Mouse (Mus musculus) midbrain, embryonic 16.5 days (tissue): ENCODE measurements around the gene Slc8a2. TPM values are rescaled to one million over a fixed set of nuclear protein-coding genes. Genes with fewer than 3 reads are reported as not detected.

Experiments used
- ATAC-seq: fragments of 200-750 bp; cut with Nextera tagmentation; 2 replicates; pipeline ENCODE4 v1.8.0; 2017; ENCODE audit warnings: moderate TSS enrichment
- H3K27ac ChIP-seq: fragments of 300-500 bp; sonication (generic); 2 replicates; pipeline ENCODE4 v1.5.1; 2014; ENCODE audit warnings: mild to moderate bottlenecking, low read length, mixed read lengths
- H3K27me3 ChIP-seq: fragments of 300-500 bp; sonication (generic); 2 replicates; pipeline ENCODE4 v1.6.1; 2014; ENCODE audit warnings: low read depth, low read length, mixed read lengths; ENCODE audit not compliant: control insufficient read depth, insufficient read depth
- H3K36me3 ChIP-seq: fragments of 300-500 bp; sonication (generic); 2 replicates; pipeline ENCODE4 v1.6.1; 2014; ENCODE audit warnings: mild to moderate bottlenecking, low read length, moderate library complexity, mixed read lengths; ENCODE audit not compliant: control insufficient read depth, insufficient read depth
- H3K4me1 ChIP-seq: fragments of 300-500 bp; sonication (generic); 2 replicates; pipeline ENCODE4 v1.6.1; 2014; ENCODE audit warnings: mild to moderate bottlenecking, low read length, mixed read lengths; ENCODE audit not compliant: control insufficient read depth, insufficient read depth
- H3K4me2 ChIP-seq: fragments of 300-500 bp; sonication (generic); 2 replicates; pipeline ENCODE4 v1.6.1; 2014; ENCODE audit warnings: mild to moderate bottlenecking, low read length, mixed read lengths
- H3K4me3 ChIP-seq: fragments of 300-500 bp; sonication (generic); 2 replicates; pipeline ENCODE4 v1.5.1; 2014; ENCODE audit warnings: low read depth, mild to moderate bottlenecking, low read length, moderate library complexity, mixed read lengths
- H3K9ac ChIP-seq: fragments of 300-500 bp; sonication (generic); 2 replicates; pipeline ENCODE4 v1.6.1; 2014; ENCODE audit warnings: low read depth, low read length, mixed read lengths
- H3K9me3 ChIP-seq: fragments of 300-500 bp; sonication (generic); replicated peaks from 2 replicates; pipeline ENCODE4 v1.6.1; 2014; ENCODE audit warnings: mild to moderate bottlenecking, low read length, mixed read lengths; ENCODE audit not compliant: control insufficient read depth, poor library complexity, severe bottlenecking
- WGBS: fragments of 180-500 bp; shearing (Covaris S2); extraction: QIAGEN DNeasy Blood & Tissue Kit; methylation state at CpG from one replicate; pipeline ENCODE4 v1.1.7; 2014; 5-methylcytosine and 5-hydroxymethylcytosine counted together
- polyA plus RNA-seq: library from polyadenylated mRNA; unstranded; fragments of >200 nt; fragmentation: Nextera tagmentation; extraction: Ambion mirVana; gene quantifications from 2 replicates; pipeline ENCODE4 v1.2.1, GENCODE M21; 2015

The Slc8a2 gene
- polyA plus RNA-seq, 1 experiment from 2014 or later: 0.73 TPM

- Histone ChIP-seq H3K9me3 (no peaks in the 10 kb centered on the region), H3K27me3 (no peaks in the 10 kb centered on the region), H3K27ac (no peak overlapping the region), H3K36me3 (peaks cover 7% of the 10 kb centered on the region; the same call in 1 of the 2 replicates), H3K4me3 (no peak overlapping the region), H3K9ac (no peak overlapping the region), H3K4me2 (no peak overlapping the region), H3K4me1 (no peaks in the 10 kb centered on the region)
- no peak for ATAC-seq
- WGBS: 64% methylated on average over 3 of the region's 3 CpGs
These were observed 64.1 kb downstream of the Slc8a2 start for GRCm38 (mm10) chr7:16193702-16194101.

- WGBS: 70% methylated on average over 5 of the region's 6 CpGs
- H3K9me3 ChIP-seq: no peaks in the 10 kb centered on the region
- no peaks in the 10 kb centered on the region for H3K27me3 ChIP-seq
- no peak for ATAC-seq
- no peak overlapping the region for H3K9ac ChIP-seq
- no peak overlapping the region for H3K27ac ChIP-seq
- no peaks in the 10 kb centered on the region for H3K4me1 ChIP-seq
- H3K36me3 ChIP-seq: peaks cover 19% of the 10 kb centered on the region
- no peak overlapping the region for H3K4me2 ChIP-seq
- H3K4me3 ChIP-seq: no peak overlapping the region
These were observed 67.0 kb downstream of the Slc8a2 start for GRCm38 (mm10) chr7:16196616-16197015.

- Histone ChIP-seq H3K9ac (no peak overlapping the region), H3K4me3 (no peak overlapping the region), H3K9me3 (no peaks in the 10 kb centered on the region), H3K27me3 (no peaks in the 10 kb centered on the region), H3K27ac (no peak overlapping the region), H3K36me3 (peaks cover 22% of the 10 kb centered on the region), H3K4me1 (no peaks in the 10 kb centered on the region), H3K4me2 (no peak overlapping the region)
- ATAC-seq: no peak
- WGBS: 89% methylated on average over 5 of the region's 5 CpGs
These were observed 67.5 kb downstream of the Slc8a2 start for GRCm38 (mm10) chr7:16197166-16197565.

GRCm38 (mm10) chr7:16198540-16198939, 68.9 kb downstream of the Slc8a2 start:
- peaks cover 29% of the 10 kb centered on the region for H3K36me3 ChIP-seq
- H3K9me3 ChIP-seq: no peaks in the 10 kb centered on the region
- 91% methylated on average over 11 of the region's 11 CpGs for WGBS
- H3K27me3 ChIP-seq: no peaks in the 10 kb centered on the region
- no peak for ATAC-seq
- H3K4me1 ChIP-seq: no peaks in the 10 kb centered on the region
- no peak overlapping the region for H3K9ac ChIP-seq
- H3K4me2 ChIP-seq: no peak overlapping the region
- H3K27ac ChIP-seq: no peak overlapping the region
- H3K4me3 ChIP-seq: no peak overlapping the region

- Histone ChIP-seq H3K4me3 (no peak overlapping the region), H3K27me3 (no peaks in the 10 kb centered on the region), H3K4me2 (no peak overlapping the region), H3K4me1 (no peaks in the 10 kb centered on the region), H3K9ac (no peak overlapping the region), H3K9me3 (no peaks in the 10 kb centered on the region), H3K27ac (no peak overlapping the region), H3K36me3 (peaks cover 38% of the 10 kb centered on the region)
- WGBS: 83% methylated on average over 6 of the region's 6 CpGs
- ATAC-seq: no peak
These were observed 71.5 kb downstream of the Slc8a2 start for GRCm38 (mm10) chr7:16201136-16201535.

- Histone ChIP-seq H3K4me2 (no peak overlapping the region), H3K9ac (no peak overlapping the region), H3K27ac (no peak overlapping the region), H3K9me3 (no peaks in the 10 kb centered on the region), H3K4me3 (no peak overlapping the region), H3K4me1 (no peaks in the 10 kb centered on the region), H3K36me3 (peaks cover 37% of the 10 kb centered on the region), H3K27me3 (no peaks in the 10 kb centered on the region)
- WGBS: 86% methylated on average over 15 of the region's 15 CpGs
- no peak for ATAC-seq
These were observed 73.3 kb downstream of the Slc8a2 start for GRCm38 (mm10) chr7:16202756-16203504.

GRCm38 (mm10) chr7:16203505-16203903, 73.9 kb downstream of the Slc8a2 start:
- Histone ChIP-seq H3K4me1 (no peaks in the 10 kb centered on the region), H3K36me3 (peaks cover 33% of the 10 kb centered on the region), H3K9ac (no peak overlapping the region), H3K9me3 (no peaks in the 10 kb centered on the region), H3K27me3 (no peaks in the 10 kb centered on the region), H3K27ac (no peak overlapping the region), H3K4me2 (no peak overlapping the region), H3K4me3 (no peak overlapping the region)
- no peak for ATAC-seq
- WGBS: 93% methylated on average over 12 of the region's 13 CpGs

GRCm38 (mm10) chr7:16204791-16205190, 75.2 kb downstream of the Slc8a2 start:
- Histone ChIP-seq H3K9me3 (no peaks in the 10 kb centered on the region), H3K27me3 (no peaks in the 10 kb centered on the region), H3K9ac (no peak overlapping the region), H3K4me3 (no peak overlapping the region), H3K4me2 (no peak overlapping the region), H3K36me3 (peaks cover 36% of the 10 kb centered on the region), H3K27ac (no peak overlapping the region), H3K4me1 (no peaks in the 10 kb centered on the region)
- ATAC-seq: no peak
- 86% methylated on average over 8 of the region's 9 CpGs for whole genome bisulfite sequencing

- Histone ChIP-seq H3K27ac (no peak overlapping the region), H3K9ac (no peak overlapping the region), H3K4me3 (no peak overlapping the region), H3K9me3 (no peaks in the 10 kb centered on the region), H3K4me1 (no peaks in the 10 kb centered on the region), H3K36me3 (peaks cover 36% of the 10 kb centered on the region), H3K27me3 (no peaks in the 10 kb centered on the region), H3K4me2 (no peak overlapping the region)
- ATAC-seq: no peak
- WGBS: 85% methylated on average over 7 of the region's 7 CpGs
These were observed 77.5 kb downstream of the Slc8a2 start for GRCm38 (mm10) chr7:16207076-16207475.
